ENCODE assay signal across 1 mouse cellular context in the genomic region with DNA sequence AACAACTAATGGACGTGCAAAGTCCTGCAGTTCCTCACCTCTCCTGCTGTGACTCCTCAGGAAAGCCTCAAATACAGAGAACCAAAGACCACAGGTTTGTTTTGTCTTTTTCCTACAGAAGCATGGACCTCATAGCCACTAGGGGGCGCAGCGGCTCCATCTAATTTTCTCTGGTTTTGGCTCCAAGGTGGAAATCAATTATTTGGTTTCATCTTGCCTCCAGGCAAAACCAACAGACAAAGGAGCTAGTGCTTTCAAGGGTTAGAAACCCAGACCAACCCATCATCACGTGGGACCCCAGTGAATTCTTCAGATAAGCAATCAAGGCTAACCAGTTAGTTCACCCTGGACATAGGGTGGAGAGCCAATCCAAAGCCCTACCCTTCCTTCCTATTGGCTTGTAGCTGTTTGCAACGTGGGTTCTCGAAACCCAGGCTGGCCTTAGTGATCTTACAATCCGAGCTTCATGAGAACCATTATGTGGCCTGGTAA.
TF ChIP-seq lines count a peak whose summit lies in the region.

No protein-coding gene starts in this region.

TF ChIP-seq in CH12.LX, 34 proteins besides CTCF, POLR2A, EP300 and RAD21:
- TF ChIP-seq UBTF (IDR thresholded peaks at IDR 0.05; ENCODE audit: low read depth, low read length) (no peak), TBP (conservative IDR thresholded peaks at IDR 0.05; ENCODE audit: low read depth, low read length) (no peak), MEF2A (IDR thresholded peaks at IDR 0.05; ENCODE audit: borderline replicate concordance, low read depth, low read length) (0 out of 2 replicates have a peak, but pooled peaks have one; percentile 11), POLR2AphosphoS2 (IDR thresholded peaks at IDR 0.05; ENCODE audit: low read depth, low read length) (no peak), JUND (conservative IDR thresholded peaks at IDR 0.05; ENCODE audit: low read depth, low read length) (no peak), USF2 (conservative IDR thresholded peaks at IDR 0.05; ENCODE audit: low read depth, low read length) (no peak), SIN3A (IDR thresholded peaks at IDR 0.05; ENCODE audit: low read length) (no peak), NELFE (IDR thresholded peaks at IDR 0.05; ENCODE audit: low read depth, low read length) (no peak), MXI1 (IDR thresholded peaks at IDR 0.05; ENCODE audit: low read depth, low read length) (no peak), ELF1 (IDR thresholded peaks at IDR 0.05; ENCODE audit: low read depth, low read length) (no peak), TCF12 (IDR thresholded peaks at IDR 0.05; ENCODE audit: low read depth, low read length) (no peak), E2F4 (IDR thresholded peaks at IDR 0.05; ENCODE audit: insufficient replicate concordance, low read depth, low read length) (no peak), CHD2 (IDR thresholded peaks at IDR 0.05; ENCODE audit: low read length) (no peak), ZKSCAN1 (IDR thresholded peaks at IDR 0.05; ENCODE audit: borderline replicate concordance, low read depth, low read length) (no peak), ZNF384 (IDR thresholded peaks at IDR 0.05; ENCODE audit: low read depth, low read length) (no peak), MAFK (IDR thresholded peaks at IDR 0.05; ENCODE audit: insufficient replicate concordance, low read length) (no peak), CHD1 (IDR thresholded peaks at IDR 0.05; ENCODE audit: low read depth, low read length) (no peak), MAX (IDR thresholded peaks at IDR 0.05; ENCODE audit: low read length) (peak; percentile 46), HCFC1 (IDR thresholded peaks at IDR 0.05; ENCODE audit: low read depth, low read length) (no peak), ETS1 (conservative IDR thresholded peaks at IDR 0.05; ENCODE audit: low read depth, low read length) (no peak), KAT2A (IDR thresholded peaks at IDR 0.05; ENCODE audit: insufficient replicate concordance, low read length) (no peak), RCOR1 (conservative IDR thresholded peaks at IDR 0.05; ENCODE audit: low read depth, low read length) (no peak), BHLHE40 (IDR thresholded peaks at IDR 0.05; ENCODE audit: low read depth, low read length) (no peak), ZMIZ1 (IDR thresholded peaks at IDR 0.05; ENCODE audit: low read depth, low read length) (no peak), ZC3H11A (IDR thresholded peaks at IDR 0.05; ENCODE audit: low read depth, low read length) (0 out of 2 replicates have a peak, but pooled peaks have one; percentile 9), PAX5 (IDR thresholded peaks at IDR 0.05; ENCODE audit: low read length) (no peak), MAZ (IDR thresholded peaks at IDR 0.05; ENCODE audit: low read depth, low read length) (no peak), NRF1 (IDR thresholded peaks at IDR 0.05; ENCODE audit: low read depth, low read length) (0 out of 2 replicates have a peak, but pooled peaks have one; percentile 20), JUN (IDR thresholded peaks at IDR 0.05; ENCODE audit: insufficient read depth, low read depth, low read length) (no peak), GABPA (IDR thresholded peaks at IDR 0.05; ENCODE audit: insufficient replicate concordance, low read depth, low read length) (no peak), SMC3 (IDR thresholded peaks at IDR 0.05; ENCODE audit: low read depth, low read length) (peak; percentile 80), IRF4 (IDR thresholded peaks at IDR 0.05; ENCODE audit: low read depth, low read length) (no peak), MYC (IDR thresholded peaks at IDR 0.05; ENCODE audit: low read depth, low read length) (0 out of 2 replicates have a peak, but pooled peaks have one; percentile 45), USF1 (IDR thresholded peaks at IDR 0.05; ENCODE audit: low read depth, low read length) (no peak)
TF ChIP-seq in CH12.LX: peak in this region for 6.
